Mouse (Mus musculus) heart, postnatal 0 days (tissue): ENCODE results near the gene Rgs6. TPM values are rescaled to one million over a fixed set of nuclear protein-coding genes. Genes with fewer than 3 reads are reported as not detected.

Source experiments
- ATAC-seq: fragments of 200-750 bp; cut with Nextera tagmentation; 2 replicates; pipeline ENCODE4 v1.8.0; 2017; ENCODE audit warnings: low read depth, moderate number of reproducible peaks, moderate library complexity; ENCODE audit not compliant: insufficient read depth
- DNase-seq: peaks from one replicate; pipeline ENCODE4 v3.0.0-alpha.2; 2016; ENCODE audit warnings: low spot score
- H3K27ac ChIP-seq: fragments of 300-500 bp; sonication (generic); 2 replicates; pipeline ENCODE4 v1.5.1; 2014; ENCODE audit warnings: low read depth, mild to moderate bottlenecking
- H3K27me3 ChIP-seq: fragments of 300-500 bp; sonication (generic); 2 replicates; pipeline ENCODE4 v1.6.1; 2014; ENCODE audit warnings: low read length, mixed read lengths; ENCODE audit not compliant: control insufficient read depth, insufficient read depth
- H3K36me3 ChIP-seq: fragments of 300-500 bp; sonication (generic); replicated peaks from 2 replicates; pipeline ENCODE4 v1.6.1; 2014; ENCODE audit warnings: low read length, mixed read lengths; ENCODE audit not compliant: control insufficient read depth, insufficient read depth
- H3K4me1 ChIP-seq: fragments of 300-500 bp; sonication (generic); 2 replicates; pipeline ENCODE4 v1.6.1; 2014; ENCODE audit warnings: antibody characterized with exemption; ENCODE audit not compliant: control insufficient read depth, insufficient read depth
- H3K4me2 ChIP-seq: fragments of 300-500 bp; sonication (generic); 2 replicates; pipeline ENCODE4 v1.6.1; 2014; ENCODE audit warnings: low read depth, mild to moderate bottlenecking, low read length, moderate library complexity
- H3K4me3 ChIP-seq: fragments of 300-500 bp; sonication (generic); 2 replicates; pipeline ENCODE4 v1.5.1; 2014; ENCODE audit warnings: low read depth, low read length
- H3K9ac ChIP-seq: fragments of 300-500 bp; sonication (generic); replicated peaks from 2 replicates; pipeline ENCODE4 v1.6.1; 2014; ENCODE audit warnings: low read depth, low read length, mixed read lengths
- H3K9me3 ChIP-seq: fragments of 300-500 bp; sonication (generic); replicated peaks from 2 replicates; pipeline ENCODE4 v1.6.1; 2016; ENCODE audit warnings: low read length; ENCODE audit not compliant: control insufficient read depth
- CTCF ChIP-seq: IDR thresholded peaks from 2 replicates; pipeline ENCODE4 v1.5.1; 2016; ENCODE audit warnings: antibody characterized with exemption, control low read depth, low read depth
- EP300 ChIP-seq: IDR thresholded peaks from 2 replicates; pipeline ENCODE4 v1.6.1; 2016; ENCODE audit warnings: antibody characterized with exemption, low read depth
- WGBS: fragments of 180-500 bp; shearing (Covaris S2); extraction: QIAGEN DNeasy Blood & Tissue Kit; methylation state at CpG from one replicate; pipeline ENCODE4 v1.1.7; 2014; 5-methylcytosine and 5-hydroxymethylcytosine counted together
- polyA plus RNA-seq: library from polyadenylated mRNA; unstranded; fragments of >200 nt; fragmentation: Nextera tagmentation; extraction: Ambion mirVana; gene quantifications from 2 replicates; pipeline ENCODE4 v1.2.1, GENCODE M21; 2015
- total RNA-seq: library from RNA; depleted of rRNA; stranded (reverse); fragments of >200 nt; gene quantifications from 2 replicates; pipeline ENCODE4 v1.2.3, GENCODE M21; 2014; ENCODE audit warnings: low replicate concordance

The Rgs6 gene
- total and polyA plus RNA-seq, 2 experiments from 2014 or later: 12.1 to 16.5 TPM

DNA sequence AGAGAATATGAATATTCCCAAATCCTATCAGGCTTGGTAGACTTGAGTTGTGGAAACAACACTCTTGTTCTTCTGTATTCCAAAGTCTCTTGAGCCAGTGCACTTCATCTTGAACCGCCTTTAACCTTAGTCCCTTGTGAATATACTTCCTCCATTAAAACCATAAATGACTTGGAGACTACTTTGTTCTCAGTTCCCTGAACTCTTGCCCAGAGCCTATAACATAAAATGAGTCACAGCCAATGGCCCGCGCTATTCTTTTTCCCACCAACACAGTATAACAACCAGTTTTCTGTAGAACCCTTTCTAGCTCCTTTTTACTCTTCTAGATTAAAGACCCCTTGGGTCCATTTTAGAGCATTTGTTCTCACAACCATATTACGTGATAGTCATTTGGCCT, 412.9 kb downstream of the Rgs6 start:
- TF ChIP-seq EP300 (no peak), CTCF (no peak)
- no peak for DNase-seq
- H3K27ac ChIP-seq: no peak overlapping the region
- H3K9me3 ChIP-seq: no peaks in the 10 kb centered on the region
- H3K4me3 ChIP-seq: no peak overlapping the region
- no peak overlapping the region for H3K9ac ChIP-seq
- 72% methylated on average over 4 of the region's 4 CpGs for WGBS
- ATAC-seq: no peak
- no peaks in the 10 kb centered on the region; the same call in 1 of the 2 replicates for H3K4me1 ChIP-seq
- H3K36me3 ChIP-seq: no peaks in the 10 kb centered on the region
- no peaks in the 10 kb centered on the region for H3K27me3 ChIP-seq
- no peak overlapping the region for H3K4me2 ChIP-seq

DNA sequence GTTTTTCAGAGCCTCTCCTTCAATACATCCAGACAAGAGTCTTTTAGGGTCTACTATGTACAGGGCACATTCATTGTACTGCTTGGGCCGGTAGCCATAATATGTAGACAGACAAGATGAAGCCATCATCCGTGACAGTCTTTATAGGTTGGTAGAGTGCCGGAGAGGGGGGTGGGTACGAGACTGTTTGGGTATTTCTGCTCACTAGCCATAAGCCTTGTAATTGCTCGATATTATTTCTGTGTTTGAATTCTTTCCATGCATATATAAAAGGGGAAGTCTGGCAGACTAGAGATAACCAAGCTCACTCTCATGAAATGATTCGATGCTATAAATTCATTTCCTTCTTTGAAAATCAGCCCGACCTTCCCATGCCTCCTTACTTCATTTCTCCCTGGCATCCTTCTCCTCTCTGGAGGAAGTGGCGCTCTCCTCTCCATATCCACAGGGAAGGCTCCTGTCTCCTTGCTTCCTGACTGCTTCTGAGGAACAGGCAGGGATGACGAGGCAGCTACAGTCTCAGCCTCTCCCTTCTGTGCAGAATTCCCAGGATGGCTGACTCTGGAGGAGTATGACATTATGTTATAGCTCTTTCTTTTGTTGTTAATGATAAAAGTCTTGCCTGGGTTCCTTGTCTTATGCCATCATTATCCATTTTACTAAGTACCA, 416.1 kb downstream of the Rgs6 start:
- WGBS: 58% methylated on average over 9 of the region's 9 CpGs
- H3K4me1 ChIP-seq: no peaks in the 10 kb centered on the region; the same call in 1 of the 2 replicates
- no peak overlapping the region for H3K27ac ChIP-seq
- ATAC-seq (no peak), DNase-seq (no peak)
- no peaks in the 10 kb centered on the region for H3K9me3 ChIP-seq
- no peak overlapping the region for H3K4me3 ChIP-seq
- H3K27me3 ChIP-seq: no peaks in the 10 kb centered on the region
- no peaks in the 10 kb centered on the region for H3K36me3 ChIP-seq
- TF ChIP-seq CTCF (no peak), EP300 (no peak)
- H3K4me2 ChIP-seq: no peak overlapping the region
- no peak overlapping the region for H3K9ac ChIP-seq

DNA sequence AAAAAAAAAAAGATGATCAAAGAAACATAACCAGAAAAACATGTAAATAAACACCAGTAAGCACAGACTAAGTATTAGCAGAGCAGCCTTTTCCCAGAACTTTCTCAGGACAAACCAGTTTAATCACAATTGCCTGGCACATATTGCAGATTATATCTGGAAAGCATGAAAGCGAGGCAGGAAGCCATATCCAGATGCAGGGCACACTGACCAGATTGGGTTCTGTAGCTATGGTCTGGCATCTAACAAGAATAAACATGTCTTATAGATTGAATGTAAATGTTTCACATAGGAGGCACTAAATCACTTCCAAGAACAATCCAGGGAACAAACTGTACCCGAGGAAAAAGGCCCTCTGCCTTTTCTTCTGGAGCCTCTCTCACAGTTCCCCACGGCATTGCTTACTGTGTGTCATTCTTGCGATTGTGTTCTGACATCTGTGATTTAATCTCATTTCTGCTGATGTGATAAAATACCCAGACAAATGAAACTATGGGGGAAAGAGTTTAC, 423.0 kb downstream of the Rgs6 start:
- TF ChIP-seq CTCF (no peak), EP300 (no peak)
- peaks cover 12% of the 10 kb centered on the region; the same call in 1 of the 2 replicates for H3K4me1 ChIP-seq
- no peak overlapping the region for H3K9ac ChIP-seq
- H3K9me3 ChIP-seq: no peaks in the 10 kb centered on the region
- 87% methylated on average over 4 of the region's 4 CpGs for WGBS
- ATAC-seq (no peak), DNase-seq (no peak)
- no peaks in the 10 kb centered on the region for H3K36me3 ChIP-seq
- no peaks in the 10 kb centered on the region for H3K27me3 ChIP-seq
- no peak overlapping the region for H3K4me2 ChIP-seq
- H3K27ac ChIP-seq: no peak overlapping the region
- no peak overlapping the region for H3K4me3 ChIP-seq

DNA sequence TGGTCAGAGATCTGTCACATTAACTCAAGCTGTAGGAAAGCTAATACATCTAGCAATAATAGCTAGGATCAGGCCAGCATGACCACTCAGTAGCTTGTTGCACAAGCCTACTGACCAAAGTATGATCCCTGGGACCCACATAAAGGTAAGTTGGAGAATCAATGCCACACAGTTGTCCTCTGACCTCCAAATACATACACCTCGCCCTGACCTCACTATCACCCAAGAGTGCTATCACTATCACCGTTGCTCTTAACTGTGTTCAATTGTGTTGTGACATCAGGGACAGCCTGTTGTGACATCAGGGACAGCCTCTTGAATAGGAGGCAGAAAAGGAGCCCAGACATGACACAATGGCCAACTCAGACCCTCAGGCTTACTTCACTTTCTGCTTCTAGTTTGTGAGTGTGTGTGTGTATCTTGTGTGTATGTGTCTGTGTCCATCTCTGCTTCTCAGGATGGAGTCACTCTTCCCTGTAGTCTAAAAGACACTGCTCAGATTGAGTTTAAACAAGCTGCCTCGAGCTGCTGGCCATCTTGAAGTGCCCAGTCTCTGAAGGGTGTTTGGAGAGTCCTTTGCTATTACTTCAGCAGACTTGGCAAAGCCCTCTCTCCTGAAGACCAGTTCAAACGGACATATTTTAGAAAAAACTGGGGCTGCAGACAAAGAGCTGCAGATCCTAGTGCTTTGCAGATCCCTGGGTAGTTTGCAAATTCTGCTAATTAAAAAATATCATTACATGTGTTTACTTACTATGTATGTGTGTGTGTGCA, 426.0 kb downstream of the Rgs6 start:
- no peak overlapping the region for H3K9ac ChIP-seq
- no peak for DNase-seq
- no peak for TF ChIP-seq CTCF
- H3K4me1 ChIP-seq: peaks cover 18% of the 10 kb centered on the region
- H3K4me3 ChIP-seq: no peak overlapping the region
- no peaks in the 10 kb centered on the region for H3K27me3 ChIP-seq
- no peaks in the 10 kb centered on the region for H3K9me3 ChIP-seq
- no peak for ATAC-seq
- no peaks in the 10 kb centered on the region for H3K36me3 ChIP-seq
- WGBS: 54% methylated on average over 4 of the region's 4 CpGs
- H3K27ac ChIP-seq: no peak overlapping the region
- no peak overlapping the region for H3K4me2 ChIP-seq

DNA sequence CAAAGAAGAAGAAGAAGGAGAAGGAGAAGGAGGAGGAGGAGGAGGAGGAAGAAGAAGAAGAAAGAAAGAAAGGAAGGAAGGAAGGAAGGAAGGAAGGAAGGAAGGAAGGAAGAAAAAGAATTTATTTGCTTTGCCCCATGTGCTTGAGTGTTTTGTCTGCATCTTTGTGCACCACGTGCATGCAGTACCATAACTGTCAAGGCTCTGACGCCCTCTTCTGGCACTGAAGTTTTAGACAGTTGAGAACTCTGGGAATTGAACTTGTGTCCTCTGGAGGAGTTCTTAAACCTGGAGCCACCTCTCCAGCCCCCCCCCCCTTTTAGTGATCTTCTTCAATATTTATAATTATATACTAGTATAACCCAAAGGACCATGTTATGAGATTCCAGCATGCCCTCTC, 426.8 kb downstream of the Rgs6 start:
- WGBS: 19% methylated on average over 2 of the region's 2 CpGs
- no peak overlapping the region for H3K27ac ChIP-seq

More for the DNA sequence above, 426.8 kb downstream of the Rgs6 start:
- Histone ChIP-seq H3K4me1 (peaks cover 18% of the 10 kb centered on the region), H3K4me3 (no peak overlapping the region), H3K36me3 (no peaks in the 10 kb centered on the region), H3K4me2 (no peak overlapping the region), H3K9ac (no peak overlapping the region), H3K9me3 (no peaks in the 10 kb centered on the region), H3K27me3 (no peaks in the 10 kb centered on the region)
- DNase-seq (no peak), ATAC-seq (no peak)
- peak; percentile 43 for TF ChIP-seq CTCF
- no peak for TF ChIP-seq EP300
